Mouse (Mus musculus) B cell, adult 2 months (primary cell): ENCODE results near the gene Olfr105-ps.

Experiments
- DNase-seq, 2 experiments: peaks; one replicate each; pipeline ENCODE4 v3.0.0; 2022

Gene Olfr105-ps

GRCm38 (mm10) chr17:37378733-37379132 is at the start of gene Olfr105-ps:
Olfr105-ps (plus strand) TSS chr17:37379033.
- DNase-seq: no peak

- no peak for DNase-seq
These were observed 39.2 kb upstream of the Olfr105-ps start, which contains the start of gene Olfr103 for GRCm38 (mm10) chr17:37339598-37339997. Olfr103 (minus strand) TSS chr17:37339698.

GRCm38 (mm10) chr17:37359282-37359681 is 19.6 kb upstream of the Olfr105-ps start, which contains the start of gene Olfr104-ps:
Olfr104-ps (plus strand) TSS chr17:37359582.
- DNase-seq: no peak

- no peak for DNase-seq
These were observed 11.3 kb downstream of the Olfr105-ps start, which contains the start of gene Olfr106-ps for GRCm38 (mm10) chr17:37390093-37390492. Olfr106-ps (plus strand) TSS chr17:37390393.

- no peak for DNase-seq
These were observed 20.1 kb downstream of the Olfr105-ps start, which contains the start of gene Olfr107 for GRCm38 (mm10) chr17:37398926-37399325. Olfr107 (plus strand) TSS chr17:37399226.

- DNase-seq: no peak
These were observed 34.5 kb downstream of the Olfr105-ps start for GRCm38 (mm10) chr17:37413380-37413779.
